Mouse (Mus musculus): ENCODE measurements around the gene Fam53b. TPM values are rescaled to one million over a fixed set of nuclear protein-coding genes. Genes with fewer than 3 reads are reported as not detected.
A peak's percentile ranks its signal among the peaks of the same experiment; 100 is the strongest.

Gene Fam53b
- polyA plus RNA-seq, 1 experiment: 79.4 TPM

- DNase-seq: no peak
- TF ChIP-seq CTCF (IDR thresholded peaks at IDR 0.05; ENCODE audit: insufficient read depth, low read length) (no peak), POLR2A (IDR thresholded peaks at IDR 0.05; ENCODE audit: borderline replicate concordance, extremely low read depth, low read depth, low read length) (no peak)
These were observed 131.3 kb downstream of the Fam53b start for GRCm38 (mm10) chr7:132682336-132682735.

GRCm38 (mm10) chr7:132681831-132682230 lies 131.9 kb downstream of the Fam53b start:
- DNase-seq: no peak
- Histone ChIP-seq H3K4me1 (ENCODE audit: control insufficient read depth, insufficient read depth, low read length) (peaks cover 4% of the 10 kb centered on the region), H3K4me3 (replicated peaks; ENCODE audit: extremely low read depth, low read depth, low read length) (no peak overlapping the region)
- no peak for TF ChIP-seq POLR2A (IDR thresholded peaks at IDR 0.05; ENCODE audit: borderline replicate concordance, extremely low read depth, low read depth, low read length)
- TF ChIP-seq CTCF (IDR thresholded peaks at IDR 0.05; ENCODE audit: insufficient read depth, low read length): no peak
- WGBS: 82% methylated on average over 1 of the region's 1 CpGs

More at GRCm38 (mm10) chr7:132682336-132682735, 131.3 kb downstream of the Fam53b start:
- peaks cover 4% of the 10 kb centered on the region for H3K4me1 ChIP-seq (ENCODE audit: control insufficient read depth, insufficient read depth, low read length)
- 99% methylated on average over 3 of the region's 3 CpGs for WGBS
- no peak overlapping the region for H3K4me3 ChIP-seq (replicated peaks; ENCODE audit: extremely low read depth, low read depth, low read length)

- no peak overlapping the region for H3K4me3 ChIP-seq (replicated peaks; ENCODE audit: extremely low read depth, low read depth, low read length)
- WGBS: 88% methylated on average over 11 of the region's 11 CpGs
- no peak for TF ChIP-seq POLR2A (IDR thresholded peaks at IDR 0.05; ENCODE audit: borderline replicate concordance, extremely low read depth, low read depth, low read length)
- TF ChIP-seq CTCF (IDR thresholded peaks at IDR 0.05; ENCODE audit: insufficient read depth, low read length): no peak
- DNase-seq: no peak
- peaks cover 2% of the 10 kb centered on the region; the same call in 1 of the 2 replicates for H3K4me1 ChIP-seq (ENCODE audit: control insufficient read depth, insufficient read depth, low read length)
These were observed 132.4 kb downstream of the Fam53b start for GRCm38 (mm10) chr7:132681296-132681695.

- Histone ChIP-seq H3K4me1 (ENCODE audit: control insufficient read depth, insufficient read depth, low read length) (peaks cover 2% of the 10 kb centered on the region; the same call in 1 of the 2 replicates), H3K4me3 (replicated peaks; ENCODE audit: extremely low read depth, low read depth, low read length) (no peak overlapping the region)
- TF ChIP-seq POLR2A (IDR thresholded peaks at IDR 0.05; ENCODE audit: borderline replicate concordance, extremely low read depth, low read depth, low read length) (no peak), CTCF (IDR thresholded peaks at IDR 0.05; ENCODE audit: insufficient read depth, low read length) (no peak)
- 80% methylated on average over 6 of the region's 6 CpGs for WGBS
- no peak for DNase-seq
These were observed 134.1 kb downstream of the Fam53b start for GRCm38 (mm10) chr7:132679549-132679948.

GRCm38 (mm10) chr7:132679117-132679516 lies 134.6 kb downstream of the Fam53b start:
- 50% methylated on average over 4 of the region's 4 CpGs for WGBS
- TF ChIP-seq POLR2A (IDR thresholded peaks at IDR 0.05; ENCODE audit: borderline replicate concordance, extremely low read depth, low read depth, low read length) (no peak), CTCF (IDR thresholded peaks at IDR 0.05; ENCODE audit: insufficient read depth, low read length) (no peak)
- DNase-seq: no peak
- Histone ChIP-seq H3K4me3 (replicated peaks; ENCODE audit: extremely low read depth, low read depth, low read length) (no peak overlapping the region), H3K4me1 (ENCODE audit: control insufficient read depth, insufficient read depth, low read length) (peaks cover 4% of the 10 kb centered on the region)

GRCm38 (mm10) chr7:132675922-132676321 lies 137.8 kb downstream of the Fam53b start:
- DNase-seq: no peak
- no peak for TF ChIP-seq POLR2A (IDR thresholded peaks at IDR 0.05; ENCODE audit: borderline replicate concordance, extremely low read depth, low read depth, low read length)
- TF ChIP-seq CTCF (IDR thresholded peaks at IDR 0.05; ENCODE audit: insufficient read depth, low read length): no peak
- Histone ChIP-seq H3K4me1 (ENCODE audit: control insufficient read depth, insufficient read depth, low read length) (peaks cover 27% of the 10 kb centered on the region), H3K4me3 (replicated peaks; ENCODE audit: extremely low read depth, low read depth, low read length) (no peak overlapping the region)
- WGBS: 87% methylated on average over 2 of the region's 2 CpGs

- WGBS: 44% methylated on average over 17 of the region's 17 CpGs
- TF ChIP-seq CTCF (IDR thresholded peaks at IDR 0.05; ENCODE audit: insufficient read depth, low read length): peak; percentile 84
- peak; percentile 38; the same call in 1 of the 2 replicates for TF ChIP-seq POLR2A (IDR thresholded peaks at IDR 0.05; ENCODE audit: borderline replicate concordance, extremely low read depth, low read depth, low read length)
- Histone ChIP-seq H3K4me1 (ENCODE audit: control insufficient read depth, insufficient read depth, low read length) (peaks cover 41% of the 10 kb centered on the region), H3K4me3 (replicated peaks; ENCODE audit: extremely low read depth, low read depth, low read length) (no peak overlapping the region)
- DNase-seq: peak; percentile 82
These were observed 139.5 kb downstream of the Fam53b start for GRCm38 (mm10) chr7:132673931-132674755.

GRCm38 (mm10) chr7:132672481-132672959 lies 141.2 kb downstream of the Fam53b start:
- TF ChIP-seq CTCF (IDR thresholded peaks at IDR 0.05; ENCODE audit: insufficient read depth, low read length): peak; percentile 31; the same call in 1 of the 2 replicates
- TF ChIP-seq POLR2A (IDR thresholded peaks at IDR 0.05; ENCODE audit: borderline replicate concordance, extremely low read depth, low read depth, low read length): peak; percentile 69; the same call in 1 of the 2 replicates
- DNase-seq: peak; percentile 60
- 7% methylated on average over 7 of the region's 7 CpGs for WGBS
- H3K4me1 ChIP-seq (ENCODE audit: control insufficient read depth, insufficient read depth, low read length): peaks cover 42% of the 10 kb centered on the region
- H3K4me3 ChIP-seq (replicated peaks; ENCODE audit: extremely low read depth, low read depth, low read length): no peak overlapping the region

- Histone ChIP-seq H3K4me1 (ENCODE audit: control insufficient read depth, insufficient read depth, low read length) (peaks cover 42% of the 10 kb centered on the region), H3K4me3 (replicated peaks; ENCODE audit: extremely low read depth, low read depth, low read length) (no peak overlapping the region)
- TF ChIP-seq CTCF (IDR thresholded peaks at IDR 0.05; ENCODE audit: insufficient read depth, low read length) (no peak), POLR2A (IDR thresholded peaks at IDR 0.05; ENCODE audit: borderline replicate concordance, extremely low read depth, low read depth, low read length) (no peak)
- WGBS: 24% methylated on average over 3 of the region's 3 CpGs
- DNase-seq: peak; percentile 67
These were observed 142.9 kb downstream of the Fam53b start for GRCm38 (mm10) chr7:132670863-132671165.

Measured in lung, adult 2 months (tissue).